Mouse (Mus musculus) ovary, postnatal 10 days (tissue): ENCODE data around the gene Pdgfa.

Source experiments
- DNase-seq: peaks from one replicate; pipeline ENCODE4 v3.0.0; 2022; ENCODE audit warnings: low spot score

Gene Pdgfa

GRCm38 (mm10) chr5:138953986-138954385 lies 43.2 kb downstream of the Pdgfa start:
- DNase-seq, result no peak

GRCm38 (mm10) chr5:138952969-138953368 lies 44.2 kb downstream of the Pdgfa start:
- DNase-seq, result no peak

- DNase-seq, result no peak
Observed at GRCm38 (mm10) chr5:138951305-138951704, 45.9 kb downstream of the Pdgfa start.

GRCm38 (mm10) chr5:138949165-138949564 lies 48.0 kb downstream of the Pdgfa start:
- DNase-seq, result no peak

GRCm38 (mm10) chr5:138948031-138948980 lies 48.9 kb downstream of the Pdgfa start:
- no peak for DNase-seq

GRCm38 (mm10) chr5:138947487-138947886 lies 49.7 kb downstream of the Pdgfa start:
- DNase-seq, result no peak

GRCm38 (mm10) chr5:138946931-138947330 lies 50.2 kb downstream of the Pdgfa start:
- DNase-seq, result no peak

GRCm38 (mm10) chr5:138945011-138945410 lies 52.2 kb downstream of the Pdgfa start:
- no peak for DNase-seq

- no peak for DNase-seq
Observed at GRCm38 (mm10) chr5:138944551-138944950, 52.6 kb downstream of the Pdgfa start.

GRCm38 (mm10) chr5:138941842-138942241 lies 55.3 kb downstream of the Pdgfa start:
- DNase-seq, result no peak

GRCm38 (mm10) chr5:138940576-138940975 lies 56.6 kb downstream of the Pdgfa start:
- DNase-seq, result no peak

GRCm38 (mm10) chr5:138938572-138939163 lies 58.5 kb downstream of the Pdgfa start:
- DNase-seq, result no peak

GRCm38 (mm10) chr5:138936399-138937089 lies 60.6 kb downstream of the Pdgfa start:
- no peak for DNase-seq

GRCm38 (mm10) chr5:138934540-138934939 lies 62.6 kb downstream of the Pdgfa start:
- DNase-seq, result no peak

- DNase-seq, result no peak
Observed at GRCm38 (mm10) chr5:138932460-138933432, 64.4 kb downstream of the Pdgfa start.

- DNase-seq, result no peak
Observed at GRCm38 (mm10) chr5:138931836-138932235, 65.3 kb downstream of the Pdgfa start.

- no peak for DNase-seq
Observed at GRCm38 (mm10) chr5:138929879-138930507, 67.2 kb downstream of the Pdgfa start.
